Mouse (Mus musculus) midbrain, postnatal 0 days (tissue): ENCODE results near the gene Pcdh8. TPM values are rescaled to one million over a fixed set of nuclear protein-coding genes. Genes with fewer than 3 reads are reported as not detected.
A peak's percentile ranks its signal among the peaks of the same experiment; 100 is the strongest.

Source experiments
- ATAC-seq: fragments of 200-750 bp; cut with Nextera tagmentation; 2 replicates; pipeline ENCODE4 v1.8.0; 2017; ENCODE audit warnings: moderate number of reproducible peaks, mild to moderate bottlenecking, moderate TSS enrichment, moderate library complexity; ENCODE audit not compliant: low FRiP score
- DNase-seq: peaks from one replicate; pipeline ENCODE4 v3.0.0-alpha.2; 2015; ENCODE audit warnings: low spot score
- H3K27ac ChIP-seq: fragments of 300-500 bp; sonication (generic); 2 replicates; pipeline ENCODE4 v1.5.1; 2014; ENCODE audit warnings: low read depth, mild to moderate bottlenecking, low read length, mixed read lengths
- H3K27me3 ChIP-seq: fragments of 300-500 bp; sonication (generic); 2 replicates; pipeline ENCODE4 v1.6.1; 2014; ENCODE audit warnings: low read length, control low read depth, mixed read lengths; ENCODE audit not compliant: insufficient read depth
- H3K36me3 ChIP-seq: fragments of 300-500 bp; sonication (generic); 2 replicates; pipeline ENCODE4 v1.6.1; 2014; ENCODE audit warnings: low read length, control low read depth, mixed read lengths; ENCODE audit not compliant: insufficient read depth
- H3K4me1 ChIP-seq: fragments of 300-500 bp; sonication (generic); 2 replicates; pipeline ENCODE4 v1.6.1; 2014; ENCODE audit warnings: mild to moderate bottlenecking, control low read depth, antibody characterized with exemption, low read length, mixed read lengths; ENCODE audit not compliant: insufficient read depth
- H3K4me2 ChIP-seq: fragments of 300-500 bp; sonication (generic); 2 replicates; pipeline ENCODE4 v1.6.1; 2014; ENCODE audit warnings: low read depth, mild to moderate bottlenecking, low read length, mixed read lengths; ENCODE audit not compliant: poor library complexity, severe bottlenecking
- H3K4me3 ChIP-seq: fragments of 300-500 bp; sonication (generic); 2 replicates; pipeline ENCODE4 v1.5.1; 2014; ENCODE audit warnings: low read depth, mild to moderate bottlenecking, low read length, moderate library complexity
- H3K9ac ChIP-seq: fragments of 300-500 bp; sonication (generic); replicated peaks from 2 replicates; pipeline ENCODE4 v1.6.1; 2014; ENCODE audit warnings: mild to moderate bottlenecking, low read length, moderate library complexity, mixed read lengths; ENCODE audit not compliant: poor library complexity, severe bottlenecking
- H3K9me3 ChIP-seq: fragments of 300-500 bp; sonication (generic); 2 replicates; pipeline ENCODE4 v1.6.1; 2016; ENCODE audit warnings: low read length, control low read depth
- CTCF ChIP-seq: IDR thresholded peaks from 2 replicates; pipeline ENCODE4 v1.5.1; 2016; ENCODE audit warnings: antibody characterized with exemption, mild to moderate bottlenecking
- WGBS: fragments of 180-500 bp; shearing (Covaris S2); extraction: QIAGEN DNeasy Blood & Tissue Kit; methylation state at CpG from one replicate; pipeline ENCODE4 v1.1.7; 2014; 5-methylcytosine and 5-hydroxymethylcytosine counted together
- polyA plus RNA-seq: library from polyadenylated mRNA; unstranded; fragments of >200 nt; fragmentation: Nextera tagmentation; extraction: Ambion mirVana; gene quantifications from 2 replicates; pipeline ENCODE4 v1.2.1, GENCODE M21; 2015
- total RNA-seq: library from RNA; depleted of rRNA; stranded (reverse); fragments of >200 nt; gene quantifications from 2 replicates; pipeline ENCODE4 v1.2.3, GENCODE M21; 2014

The Pcdh8 gene
- total and polyA plus RNA-seq, 2 experiments from 2014 or later, result 50.2 to 149 TPM

DNA sequence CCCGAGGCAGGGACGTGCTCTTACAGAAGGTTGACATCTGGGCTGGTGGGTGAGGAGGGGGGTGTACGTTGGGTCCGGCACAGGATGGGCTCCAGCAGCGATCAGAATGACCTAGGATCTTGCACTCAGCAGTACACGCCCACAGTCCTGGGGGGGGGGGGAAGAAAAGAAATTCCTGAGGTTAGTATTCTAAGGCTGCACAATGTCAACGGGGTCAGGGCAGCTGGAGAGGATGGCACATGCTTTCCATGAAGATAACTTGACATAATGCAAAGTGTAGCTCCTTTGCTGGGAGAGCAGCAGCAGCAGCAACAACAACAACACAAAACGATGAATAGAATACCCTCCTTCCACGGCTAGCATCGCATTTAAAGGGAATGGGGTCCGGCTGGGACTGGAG, 3.5 kb downstream of the Pcdh8 start:
- Histone ChIP-seq H3K4me2 (peak overlapping the region; percentile 72), H3K36me3 (no peaks in the 10 kb centered on the region), H3K9me3 (no peaks in the 10 kb centered on the region), H3K4me3 (peak overlapping the region; percentile 68), H3K27me3 (no peaks in the 10 kb centered on the region), H3K27ac (no peak overlapping the region), H3K9ac (peak overlapping the region; percentile 75), H3K4me1 (peaks cover 10% of the 10 kb centered on the region; the same call in 1 of the 2 replicates)
- 13% methylated on average over 11 of the region's 11 CpGs for WGBS
- ATAC-seq (no peak), DNase-seq (no peak)
- TF ChIP-seq CTCF, result no peak

DNA sequence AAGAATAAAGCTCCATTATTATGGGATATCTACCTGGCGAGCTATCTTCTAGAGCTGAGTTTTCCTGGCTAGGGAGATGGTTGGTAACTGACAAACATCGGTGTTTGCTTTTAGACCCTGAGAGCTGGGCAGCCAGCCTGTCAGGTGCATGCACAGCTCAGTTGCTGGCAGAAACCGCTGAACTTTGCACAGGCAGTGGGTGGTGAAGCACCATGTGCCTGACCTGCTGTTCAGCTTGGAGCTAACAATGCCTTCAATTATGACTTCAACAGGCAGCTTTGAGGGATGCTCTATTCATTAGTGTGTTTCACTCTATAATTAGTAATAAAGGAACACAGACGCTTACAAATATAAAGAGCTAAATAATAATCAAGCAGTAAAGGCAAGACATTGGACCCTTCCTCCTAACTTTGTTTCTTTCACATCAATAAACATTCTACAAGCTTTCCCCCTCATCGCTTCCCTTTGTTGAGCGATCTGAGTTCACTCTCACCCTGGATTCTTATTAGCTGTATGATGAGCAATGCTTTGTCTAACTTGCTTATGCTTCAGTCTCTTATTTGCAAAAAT, 5.8 kb downstream of the Pcdh8 start:
- DNase-seq (no peak), ATAC-seq (no peak)
- Histone ChIP-seq H3K4me2 (no peak overlapping the region), H3K4me3 (no peak overlapping the region), H3K27me3 (no peaks in the 10 kb centered on the region), H3K27ac (no peak overlapping the region), H3K9me3 (no peaks in the 10 kb centered on the region), H3K36me3 (no peaks in the 10 kb centered on the region), H3K9ac (no peak overlapping the region), H3K4me1 (no peaks in the 10 kb centered on the region)
- 74% methylated on average over 6 of the region's 6 CpGs for WGBS
- no peak for TF ChIP-seq CTCF

- H3K27ac ChIP-seq, result no peak overlapping the region
- no peak for DNase-seq
- peak; percentile 62; the same call in 1 of the 2 replicates for ATAC-seq
- no peak overlapping the region for H3K4me3 ChIP-seq
- H3K9me3 ChIP-seq, result no peaks in the 10 kb centered on the region
- no peaks in the 10 kb centered on the region for H3K36me3 ChIP-seq
- no peaks in the 10 kb centered on the region for H3K27me3 ChIP-seq
- H3K4me2 ChIP-seq, result no peak overlapping the region
- H3K4me1 ChIP-seq, result peaks cover 7% of the 10 kb centered on the region; the same call in 1 of the 2 replicates
- peak overlapping the region; percentile 14; the same call in 1 of the 2 replicates for H3K9ac ChIP-seq
- TF ChIP-seq CTCF, result no peak
- WGBS, result 34% methylated on average over 13 of the region's 13 CpGs
Observed at GRCm38 (mm10) chr14:79754601-79755222, 16.4 kb downstream of the Pcdh8 start.

DNA sequence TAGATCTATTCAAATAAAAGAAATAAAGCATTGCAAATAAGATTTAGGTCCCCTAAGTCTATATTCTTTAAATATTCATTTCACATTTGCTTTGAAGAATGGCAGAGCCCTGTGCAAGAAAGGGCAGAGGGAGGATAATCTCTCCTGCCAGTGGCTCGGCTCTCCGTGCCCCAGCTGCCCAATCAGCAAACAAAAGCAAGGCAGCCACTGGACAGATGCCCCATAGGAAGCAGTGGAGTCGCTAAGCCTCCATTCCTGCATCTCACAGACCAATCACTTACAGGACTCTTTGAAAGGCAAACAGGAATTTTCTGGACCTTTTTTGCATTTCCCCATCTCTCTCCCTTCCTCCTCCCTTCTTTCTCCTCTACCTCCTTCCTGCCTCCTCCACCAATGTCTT, 17.0 kb downstream of the Pcdh8 start:
- Histone ChIP-seq H3K4me3 (no peak overlapping the region), H3K36me3 (no peaks in the 10 kb centered on the region), H3K27me3 (no peaks in the 10 kb centered on the region), H3K4me1 (peaks cover 7% of the 10 kb centered on the region; the same call in 1 of the 2 replicates), H3K27ac (no peak overlapping the region), H3K9me3 (no peaks in the 10 kb centered on the region), H3K4me2 (no peak overlapping the region), H3K9ac (peak overlapping the region; percentile 14; the same call in 1 of the 2 replicates)
- ATAC-seq (peak; percentile 56; the same call in 1 of the 2 replicates), DNase-seq (no peak)
- no peak for TF ChIP-seq CTCF
- WGBS, result 14% methylated on average over 3 of the region's 3 CpGs

- H3K9me3 ChIP-seq, result no peaks in the 10 kb centered on the region
- TF ChIP-seq CTCF, result no peak
- no peaks in the 10 kb centered on the region for H3K36me3 ChIP-seq
- ATAC-seq (no peak), DNase-seq (no peak)
- no peak overlapping the region for H3K4me2 ChIP-seq
- 50% methylated on average over 7 of the region's 7 CpGs for WGBS
- no peak overlapping the region for H3K4me3 ChIP-seq
- no peak overlapping the region for H3K9ac ChIP-seq
- H3K4me1 ChIP-seq, result peaks cover 7% of the 10 kb centered on the region; the same call in 1 of the 2 replicates
- no peak overlapping the region for H3K27ac ChIP-seq
- no peaks in the 10 kb centered on the region for H3K27me3 ChIP-seq
Observed at GRCm38 (mm10) chr14:79753733-79754132, 17.4 kb downstream of the Pcdh8 start.

DNA sequence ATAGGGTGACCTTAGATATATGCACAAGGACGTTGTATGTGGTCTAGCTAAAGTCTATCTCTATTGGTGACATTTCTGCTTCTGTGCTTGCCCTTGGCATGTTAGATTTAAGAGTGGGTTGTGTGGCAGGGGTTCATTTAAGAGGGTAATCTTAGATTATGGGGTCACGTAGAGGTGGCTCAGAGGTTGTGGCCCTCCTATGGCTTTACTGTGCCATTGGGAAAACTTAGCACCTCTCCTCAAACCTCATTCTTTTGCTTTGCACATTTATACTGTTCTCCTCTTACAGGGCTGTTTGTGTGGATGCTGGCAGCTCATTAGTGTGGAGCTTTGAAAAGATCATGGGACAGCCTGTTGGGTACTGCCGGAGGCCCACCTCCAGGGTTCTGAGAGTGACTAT, 30.6 kb downstream of the Pcdh8 start:
- Histone ChIP-seq H3K27ac (no peak overlapping the region), H3K4me2 (no peak overlapping the region), H3K36me3 (no peaks in the 10 kb centered on the region), H3K4me3 (no peak overlapping the region), H3K9me3 (no peaks in the 10 kb centered on the region), H3K4me1 (no peaks in the 10 kb centered on the region), H3K9ac (no peak overlapping the region), H3K27me3 (no peaks in the 10 kb centered on the region)
- 91% methylated on average over 3 of the region's 3 CpGs for WGBS
- ATAC-seq (no peak), DNase-seq (no peak)
- TF ChIP-seq CTCF, result no peak
